ENCODE assay signal across 8 mouse cellular contexts in genomic region chr11:14182020-14182419, GRCm38 (mm10).
DNase-seq lines count a peak whose midpoint lies in the region; ATAC-seq and TF ChIP-seq lines count a peak whose summit lies in the region.
"Had no signal": no experiment of that assay in that cellular context is flagged by ENCODE, and none has a peak within 500 bp of the region (broad histone marks: within the 10 kb centered on the region; RNA-seq: fewer than 3 reads in every experiment).

No protein-coding gene starts in this region.

- H3K4me1 ChIP-seq in neural tube, embryonic 11.5 days (ENCODE audit: control insufficient read depth, insufficient read depth, low read length): 0 out of 2 replicates have a peak, but pooled peaks cover 4% of the 10 kb centered on the region
- no peaks in the 10 kb centered on the region for H3K4me1 ChIP-seq in embryonic facial prominence, embryonic 13.5 days
- H3K4me1 ChIP-seq in hindbrain, postnatal 0 days (ENCODE audit: insufficient read depth, low read length): no peaks in the 10 kb centered on the region
- no peaks in the 10 kb centered on the region for H3K4me1 ChIP-seq in kidney, embryonic 14.5 days (ENCODE audit: control insufficient read depth, insufficient read depth, low read length)
- H3K4me1 ChIP-seq: embryonic facial prominence, embryonic 12.5 days had no signal

- ATAC-seq in neural tube, embryonic 11.5 days (ENCODE audit: insufficient read depth, low FRiP score, low TSS enrichment): peak; percentile 90
- 0 out of 2 replicates have a peak, but pooled peaks have one; percentile 56 for ATAC-seq in embryonic facial prominence, embryonic 13.5 days (ENCODE audit: insufficient number of reproducible peaks, insufficient read depth, low FRiP score, low TSS enrichment, low read depth)
- peak; percentile 35; the same call in 1 of the 2 replicates for ATAC-seq in hindbrain, postnatal 0 days
- ATAC-seq in kidney, embryonic 14.5 days (ENCODE audit: low FRiP score, low TSS enrichment): no peak
- ATAC-seq in CD4-positive, CD25-positive, alpha-beta regulatory T cell, adult 4 months: no peak

- peak; percentile 53 for DNase-seq in neural tube, embryonic 11.5 days (ENCODE audit: low spot score)
- DNase-seq in neural tube, embryonic 10.5 days (ENCODE audit: extremely low spot score, low spot score): no peak
- DNase-seq in hindbrain, postnatal 0 days (ENCODE audit: low spot score): no peak
- peak; percentile 41 for DNase-seq in telencephalon, adult 2 months (ENCODE audit: low read depth, low spot score)

- peak overlapping the region; percentile 5; the same call in 1 of the 2 replicates for H3K27ac ChIP-seq in neural tube, embryonic 11.5 days (ENCODE audit: low read depth, low read length)
- no peak overlapping the region for H3K27ac ChIP-seq in embryonic facial prominence, embryonic 13.5 days
- no peak overlapping the region for H3K27ac ChIP-seq in hindbrain, postnatal 0 days
- H3K27ac ChIP-seq in kidney, embryonic 14.5 days (ENCODE audit: low read depth, low read length): no peak overlapping the region
- H3K27ac ChIP-seq: embryonic facial prominence, embryonic 12.5 days had no signal

- no peak overlapping the region for H3K4me3 ChIP-seq in neural tube, embryonic 11.5 days (ENCODE audit: low read depth, low read length)
- H3K4me3 ChIP-seq in embryonic facial prominence, embryonic 13.5 days: no peak overlapping the region
- no peak overlapping the region for H3K4me3 ChIP-seq in hindbrain, postnatal 0 days (ENCODE audit: low read length)
- no peak overlapping the region for H3K4me3 ChIP-seq in kidney, embryonic 14.5 days (ENCODE audit: low read length)
- H3K4me3 ChIP-seq: embryonic facial prominence, embryonic 12.5 days had no signal

- no peak for TF ChIP-seq CTCF in hindbrain, postnatal 0 days (IDR thresholded peaks at IDR 0.05; ENCODE audit: low read depth)

- no peaks in the 10 kb centered on the region for H3K27me3 ChIP-seq in neural tube, embryonic 11.5 days (ENCODE audit: control insufficient read depth, insufficient read depth, low read length)
- H3K27me3 ChIP-seq in embryonic facial prominence, embryonic 13.5 days: no peaks in the 10 kb centered on the region
- no peaks in the 10 kb centered on the region for H3K27me3 ChIP-seq in hindbrain, postnatal 0 days (ENCODE audit: insufficient read depth, low read length)
- H3K27me3 ChIP-seq in kidney, embryonic 14.5 days (ENCODE audit: control insufficient read depth, insufficient read depth, low read length): no peaks in the 10 kb centered on the region
- H3K27me3 ChIP-seq: embryonic facial prominence, embryonic 12.5 days had no signal

- H3K36me3 ChIP-seq in neural tube, embryonic 11.5 days (ENCODE audit: control insufficient read depth, insufficient read depth, low read length): no peaks in the 10 kb centered on the region
- H3K36me3 ChIP-seq in embryonic facial prominence, embryonic 13.5 days: no peaks in the 10 kb centered on the region
- no peaks in the 10 kb centered on the region for H3K36me3 ChIP-seq in hindbrain, postnatal 0 days (ENCODE audit: insufficient read depth, low read length)
- H3K36me3 ChIP-seq in kidney, embryonic 14.5 days (ENCODE audit: control insufficient read depth, insufficient read depth, low read length): no peaks in the 10 kb centered on the region
- H3K36me3 ChIP-seq: embryonic facial prominence, embryonic 12.5 days had no signal

- WGBS in neural tube, embryonic 11.5 days: 15% methylated on average over 1 of the region's 1 CpGs
- 28% methylated on average over 1 of the region's 1 CpGs for WGBS in embryonic facial prominence, embryonic 13.5 days
- 16% methylated on average over 1 of the region's 1 CpGs for WGBS in hindbrain, postnatal 0 days
- WGBS in kidney, embryonic 14.5 days: 40% methylated on average over 1 of the region's 1 CpGs

- no peaks in the 10 kb centered on the region for H3K9me3 ChIP-seq in neural tube, embryonic 11.5 days (ENCODE audit: control insufficient read depth, low read length)
- no peaks in the 10 kb centered on the region for H3K9me3 ChIP-seq in embryonic facial prominence, embryonic 13.5 days
- no peaks in the 10 kb centered on the region for H3K9me3 ChIP-seq in hindbrain, postnatal 0 days (ENCODE audit: low read length)
- no peaks in the 10 kb centered on the region for H3K9me3 ChIP-seq in kidney, embryonic 14.5 days (ENCODE audit: control insufficient read depth, low read length)
- H3K9me3 ChIP-seq: embryonic facial prominence, embryonic 12.5 days had no signal

- H3K9ac ChIP-seq in neural tube, embryonic 11.5 days (ENCODE audit: low read length): no peak overlapping the region
- no peak overlapping the region for H3K9ac ChIP-seq in embryonic facial prominence, embryonic 13.5 days
- H3K9ac ChIP-seq in hindbrain, postnatal 0 days (replicated peaks; ENCODE audit: low read length): no peak overlapping the region
- H3K9ac ChIP-seq in kidney, embryonic 14.5 days (ENCODE audit: low read depth, low read length): no peak overlapping the region
- H3K9ac ChIP-seq: embryonic facial prominence, embryonic 12.5 days had no signal

- H3K4me2 ChIP-seq in neural tube, embryonic 11.5 days (ENCODE audit: low read depth): no peak overlapping the region
- no peak overlapping the region for H3K4me2 ChIP-seq in embryonic facial prominence, embryonic 13.5 days
- no peak overlapping the region for H3K4me2 ChIP-seq in hindbrain, postnatal 0 days (ENCODE audit: low read depth, low read length)
- no peak overlapping the region for H3K4me2 ChIP-seq in kidney, embryonic 14.5 days (replicated peaks; ENCODE audit: low read depth, low read length)
- H3K4me2 ChIP-seq: embryonic facial prominence, embryonic 12.5 days had no signal

Comparison
In these comparisons a context has a peak if more than half of its experiments do, and no peak if none do; other contexts are left out.
1. DNase-seq: peak in neural tube, embryonic 11.5 days (single experiment) and telencephalon, adult 2 months (single experiment); none in neural tube, embryonic 10.5 days (single experiment) and hindbrain, postnatal 0 days (single experiment).
2. ATAC-seq: peak in neural tube, embryonic 11.5 days (single experiment), embryonic facial prominence, embryonic 13.5 days (single experiment) and hindbrain, postnatal 0 days (single experiment); none in kidney, embryonic 14.5 days (single experiment) and CD4-positive, CD25-positive, alpha-beta regulatory T cell, adult 4 months (single experiment).